Mouse (Mus musculus) midbrain, embryonic 11.5 days (tissue): Measurements from ENCODE around the gene Pgs1. TPM values are rescaled to one million over a fixed set of nuclear protein-coding genes. Genes with fewer than 3 reads are reported as not detected.

ENCODE experiments used
- ATAC-seq: fragments of 200-750 bp; cut with Nextera tagmentation; 2 replicates; pipeline ENCODE4 v1.8.0; 2017; ENCODE audit warnings: moderate TSS enrichment, moderate library complexity; ENCODE audit not compliant: low FRiP score
- DNase-seq: peaks from one replicate; pipeline ENCODE4 v3.0.0; 2015; ENCODE audit warnings: low spot score; ENCODE audit errors: missing footprints
- H3K27ac ChIP-seq: fragments of 300-500 bp; sonication (generic); 2 replicates; pipeline ENCODE4 v1.5.1; 2014; ENCODE audit warnings: low read depth, low read length
- H3K27me3 ChIP-seq: fragments of 300-500 bp; sonication (generic); 2 replicates; pipeline ENCODE4 v1.6.1; 2014; ENCODE audit warnings: mild to moderate bottlenecking, low read length, moderate library complexity, mixed read lengths; ENCODE audit not compliant: control insufficient read depth, insufficient read depth
- H3K36me3 ChIP-seq: fragments of 300-500 bp; sonication (generic); 2 replicates; pipeline ENCODE4 v1.6.1; 2014; ENCODE audit warnings: mild to moderate bottlenecking, low read length, moderate library complexity, mixed read lengths; ENCODE audit not compliant: control insufficient read depth, insufficient read depth
- H3K4me1 ChIP-seq: fragments of 300-500 bp; sonication (generic); 2 replicates; pipeline ENCODE4 v1.6.1; 2014; ENCODE audit warnings: low read length; ENCODE audit not compliant: control insufficient read depth, insufficient read depth
- H3K4me2 ChIP-seq: fragments of 300-500 bp; sonication (generic); 2 replicates; pipeline ENCODE4 v1.6.1; 2014; ENCODE audit warnings: mild to moderate bottlenecking, moderate library complexity
- H3K4me3 ChIP-seq: fragments of 300-500 bp; sonication (generic); 2 replicates; pipeline ENCODE4 v1.5.1; 2014; ENCODE audit warnings: low read depth, low read length
- H3K9ac ChIP-seq: fragments of 300-500 bp; sonication (generic); 2 replicates; pipeline ENCODE4 v1.6.1; 2014; ENCODE audit warnings: low read length
- H3K9me3 ChIP-seq: fragments of 300-500 bp; sonication (generic); 2 replicates; pipeline ENCODE4 v1.6.1; 2016; ENCODE audit warnings: low read length; ENCODE audit not compliant: control insufficient read depth
- WGBS: fragments of 180-500 bp; shearing (Covaris S2); extraction: QIAGEN DNeasy Blood & Tissue Kit; methylation state at CpG from one replicate; pipeline ENCODE4 v1.1.7; 2014; 5-methylcytosine and 5-hydroxymethylcytosine counted together
- polyA plus RNA-seq: library from polyadenylated mRNA; unstranded; fragments of >200 nt; fragmentation: Nextera tagmentation; extraction: Ambion mirVana; gene quantifications from 2 replicates; pipeline ENCODE4 v1.2.1, GENCODE M21; 2014

The Pgs1 gene
- polyA plus RNA-seq, 1 experiment from 2014 or later = 42.7 TPM

GRCm38 (mm10) chr11:118014391-118014995 is 28.4 kb downstream of the Pgs1 start:
- H3K9ac ChIP-seq = no peak overlapping the region
- ATAC-seq (no peak), DNase-seq (no peak)
- H3K27me3 ChIP-seq = no peaks in the 10 kb centered on the region
- H3K4me3 ChIP-seq = no peak overlapping the region
- H3K4me1 ChIP-seq = 0 out of 2 replicates have a peak, but pooled peaks cover under 1% of the 10 kb centered on the region
- WGBS = 91% methylated on average over 12 of the region's 12 CpGs
- no peaks in the 10 kb centered on the region for H3K36me3 ChIP-seq
- H3K27ac ChIP-seq = no peak overlapping the region
- H3K9me3 ChIP-seq = no peaks in the 10 kb centered on the region
- H3K4me2 ChIP-seq = no peak overlapping the region

- H3K4me2 ChIP-seq = no peak overlapping the region
- H3K4me1 ChIP-seq = no peaks in the 10 kb centered on the region
- DNase-seq (no peak), ATAC-seq (no peak)
- H3K27ac ChIP-seq = no peak overlapping the region
- H3K9me3 ChIP-seq = no peaks in the 10 kb centered on the region
- H3K9ac ChIP-seq = no peak overlapping the region
- H3K36me3 ChIP-seq = 0 out of 2 replicates have a peak, but pooled peaks cover 3% of the 10 kb centered on the region
- no peak overlapping the region for H3K4me3 ChIP-seq
- WGBS = 92% methylated on average over 8 of the region's 8 CpGs
- no peaks in the 10 kb centered on the region for H3K27me3 ChIP-seq
Measured at GRCm38 (mm10) chr11:118015381-118016145, 29.5 kb downstream of the Pgs1 start.

- no peaks in the 10 kb centered on the region for H3K27me3 ChIP-seq
- H3K4me3 ChIP-seq = no peak overlapping the region
- ATAC-seq (no peak), DNase-seq (no peak)
- H3K4me2 ChIP-seq = no peak overlapping the region
- H3K27ac ChIP-seq = no peak overlapping the region
- H3K9ac ChIP-seq = no peak overlapping the region
- H3K36me3 ChIP-seq = 0 out of 2 replicates have a peak, but pooled peaks cover 3% of the 10 kb centered on the region
- no peaks in the 10 kb centered on the region for H3K9me3 ChIP-seq
- no peaks in the 10 kb centered on the region for H3K4me1 ChIP-seq
- WGBS = 94% methylated on average over 4 of the region's 4 CpGs
Measured at GRCm38 (mm10) chr11:118018328-118018727, 32.2 kb downstream of the Pgs1 start.

- H3K4me1 ChIP-seq = no peaks in the 10 kb centered on the region
- no peak overlapping the region for H3K4me3 ChIP-seq
- H3K27ac ChIP-seq = no peak overlapping the region
- H3K4me2 ChIP-seq = no peak overlapping the region
- H3K9me3 ChIP-seq = no peaks in the 10 kb centered on the region
- H3K9ac ChIP-seq = no peak overlapping the region
- WGBS = 56% methylated on average over 1 of the region's 1 CpGs
- 0 out of 2 replicates have a peak, but pooled peaks have one; percentile 46 for ATAC-seq
- peaks cover 3% of the 10 kb centered on the region; the same call in 1 of the 2 replicates for H3K36me3 ChIP-seq
- DNase-seq = peak; percentile 96
- no peaks in the 10 kb centered on the region for H3K27me3 ChIP-seq
Measured at GRCm38 (mm10) chr11:118021806-118022205, 35.7 kb downstream of the Pgs1 start.

GRCm38 (mm10) chr11:118023475-118023874 is 37.4 kb downstream of the Pgs1 start:
- Histone ChIP-seq H3K4me1 (no peaks in the 10 kb centered on the region), H3K9ac (no peak overlapping the region), H3K4me2 (no peak overlapping the region), H3K9me3 (no peaks in the 10 kb centered on the region), H3K4me3 (no peak overlapping the region), H3K27me3 (no peaks in the 10 kb centered on the region), H3K27ac (no peak overlapping the region), H3K36me3 (peaks cover 3% of the 10 kb centered on the region; the same call in 1 of the 2 replicates)
- 91% methylated on average over 7 of the region's 7 CpGs for WGBS
- ATAC-seq (no peak), DNase-seq (no peak)

- H3K4me1 ChIP-seq = no peaks in the 10 kb centered on the region
- ATAC-seq (no peak), DNase-seq (no peak)
- no peak overlapping the region for H3K4me3 ChIP-seq
- WGBS = 87% methylated on average over 2 of the region's 2 CpGs
- no peak overlapping the region for H3K4me2 ChIP-seq
- peaks cover 3% of the 10 kb centered on the region; the same call in 1 of the 2 replicates for H3K36me3 ChIP-seq
- no peaks in the 10 kb centered on the region for H3K27me3 ChIP-seq
- H3K9ac ChIP-seq = no peak overlapping the region
- no peak overlapping the region for H3K27ac ChIP-seq
- no peaks in the 10 kb centered on the region for H3K9me3 ChIP-seq
Measured at GRCm38 (mm10) chr11:118024111-118024510, 38.0 kb downstream of the Pgs1 start.

- no peaks in the 10 kb centered on the region for H3K9me3 ChIP-seq
- peaks cover 3% of the 10 kb centered on the region for H3K36me3 ChIP-seq
- no peak overlapping the region for H3K27ac ChIP-seq
- H3K27me3 ChIP-seq = no peaks in the 10 kb centered on the region
- WGBS = 95% methylated on average over 6 of the region's 6 CpGs
- ATAC-seq (no peak), DNase-seq (no peak)
- no peak overlapping the region for H3K4me3 ChIP-seq
- no peak overlapping the region for H3K4me2 ChIP-seq
- no peaks in the 10 kb centered on the region for H3K4me1 ChIP-seq
- H3K9ac ChIP-seq = no peak overlapping the region
Measured at GRCm38 (mm10) chr11:118029170-118029569, 43.1 kb downstream of the Pgs1 start.

GRCm38 (mm10) chr11:118031134-118031533 is 45.0 kb downstream of the Pgs1 start:
- WGBS = 94% methylated on average over 9 of the region's 9 CpGs
- no peak for ATAC-seq
- DNase-seq = no peak
- Histone ChIP-seq H3K36me3 (peaks cover 3% of the 10 kb centered on the region; the same call in 1 of the 2 replicates), H3K9ac (no peak overlapping the region), H3K27me3 (no peaks in the 10 kb centered on the region), H3K4me3 (no peak overlapping the region), H3K4me2 (no peak overlapping the region), H3K9me3 (no peaks in the 10 kb centered on the region), H3K4me1 (no peaks in the 10 kb centered on the region), H3K27ac (no peak overlapping the region)

- Histone ChIP-seq H3K4me2 (no peak overlapping the region), H3K4me3 (no peak overlapping the region), H3K4me1 (no peaks in the 10 kb centered on the region), H3K9me3 (no peaks in the 10 kb centered on the region), H3K27ac (no peak overlapping the region), H3K27me3 (no peaks in the 10 kb centered on the region), H3K36me3 (peaks cover 3% of the 10 kb centered on the region; the same call in 1 of the 2 replicates), H3K9ac (no peak overlapping the region)
- ATAC-seq (no peak), DNase-seq (no peak)
- 87% methylated on average over 13 of the region's 13 CpGs for WGBS
Measured at GRCm38 (mm10) chr11:118034395-118034794, 48.3 kb downstream of the Pgs1 start.
